Mouse (Mus musculus) liver, embryonic 14.5 days (tissue): ENCODE measurements around the gene AI854703.

Source experiments
- CTCF ChIP-seq: IDR thresholded peaks from 2 replicates; pipeline ENCODE4 v1.5.1; 2016; ENCODE audit warnings: antibody characterized with exemption, low read depth, control low read depth
- EP300 ChIP-seq: IDR thresholded peaks from 2 replicates; pipeline ENCODE4 v1.6.1; 2016; ENCODE audit warnings: antibody characterized with exemption, low read depth

DNA sequence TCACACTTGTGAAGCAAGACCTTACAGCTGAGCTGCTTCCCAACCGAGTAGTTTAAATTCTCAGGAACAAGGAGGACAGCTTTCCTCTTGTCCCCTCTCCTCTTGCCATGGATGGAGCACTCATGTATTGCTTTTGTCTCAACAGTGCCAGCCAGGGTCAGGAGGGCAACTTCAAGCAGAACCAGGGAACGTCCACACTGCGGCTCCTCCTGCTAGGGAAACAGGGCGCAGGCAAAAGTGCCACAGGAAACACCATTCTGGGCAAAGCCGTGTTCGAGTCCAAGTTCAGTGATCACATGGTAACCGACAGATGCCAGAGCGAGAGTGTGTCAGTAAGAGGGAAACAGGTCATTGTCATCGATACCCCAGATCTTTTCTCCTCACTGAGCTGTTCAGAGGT lies 23.5 kb downstream of the AI854703 start:
- TF ChIP-seq EP300 (no peak), CTCF (no peak)
